In the genomic region with DNA sequence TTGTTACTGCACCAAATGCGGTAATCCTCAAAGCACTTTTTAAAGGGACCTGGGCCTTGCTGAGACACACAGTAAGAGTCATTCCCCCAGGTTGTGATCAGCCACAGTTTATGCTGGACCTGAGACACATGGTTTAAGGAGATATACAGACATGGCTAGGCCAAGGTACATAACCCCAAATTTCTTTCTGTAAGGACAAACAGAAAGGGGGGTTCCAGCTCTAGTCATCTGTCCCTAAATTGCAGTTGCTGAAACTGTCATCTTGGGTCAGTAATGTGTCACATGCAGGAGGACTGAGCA, we compare ENCODE assay signal across 20 mouse cellular contexts.
"Had no signal": no experiment of that assay in that cellular context is flagged by ENCODE, and none has a peak within 500 bp of the region (broad histone marks: within the 10 kb centered on the region; RNA-seq: fewer than 3 reads in every experiment).

No protein-coding gene starts in this region.

- H3K36me3 ChIP-seq: embryonic facial prominence, embryonic 10.5 days; embryonic facial prominence, embryonic 12.5 days; embryonic facial prominence, embryonic 13.5 days; embryonic facial prominence, embryonic 15.5 days; forebrain, embryonic 10.5 days; forebrain, embryonic 12.5 days; forebrain, embryonic 15.5 days had no signal

- H3K9me3 ChIP-seq: embryonic facial prominence, embryonic 10.5 days; embryonic facial prominence, embryonic 12.5 days; embryonic facial prominence, embryonic 13.5 days; embryonic facial prominence, embryonic 15.5 days; forebrain, embryonic 10.5 days; forebrain, embryonic 12.5 days; forebrain, embryonic 13.5 days; forebrain, embryonic 15.5 days had no signal

- H3K4me2 ChIP-seq: embryonic facial prominence, embryonic 12.5 days; embryonic facial prominence, embryonic 13.5 days; embryonic facial prominence, embryonic 15.5 days; forebrain, embryonic 12.5 days; forebrain, embryonic 13.5 days; forebrain, embryonic 15.5 days had no signal

- ATAC-seq: forebrain, embryonic 13.5 days; forebrain, embryonic 14.5 days; forebrain, embryonic 15.5 days; forebrain, embryonic 16.5 days; forebrain, postnatal 0 days had no signal

- H3K9ac ChIP-seq: embryonic facial prominence, embryonic 12.5 days; embryonic facial prominence, embryonic 13.5 days; embryonic facial prominence, embryonic 15.5 days; forebrain, embryonic 12.5 days; forebrain, embryonic 13.5 days; forebrain, embryonic 15.5 days; forebrain, postnatal 0 days had no signal

- H3K4me3 ChIP-seq: embryonic facial prominence, embryonic 10.5 days; embryonic facial prominence, embryonic 12.5 days; embryonic facial prominence, embryonic 13.5 days; embryonic facial prominence, embryonic 15.5 days; erythroblast, embryonic 14.5 days; forebrain, embryonic 10.5 days; forebrain, embryonic 12.5 days; forebrain, embryonic 13.5 days; forebrain, embryonic 15.5 days; heart, adult 2 months had no signal

- DNase-seq: cerebellum, adult 8-10 months; cerebellum, adult 9-10 months; cerebellum, adult 9-11 months; forebrain, postnatal 0 days; gastrocnemius, postnatal 10 days; gastrocnemius, postnatal 14 days; gastrocnemius, postnatal 25 days; heart, adult 11 months; heart, adult 2 months had no signal

- H3K27ac ChIP-seq: embryonic facial prominence, embryonic 10.5 days; embryonic facial prominence, embryonic 12.5 days; embryonic facial prominence, embryonic 13.5 days; embryonic facial prominence, embryonic 15.5 days; forebrain, embryonic 10.5 days; forebrain, embryonic 12.5 days; forebrain, embryonic 13.5 days; forebrain, embryonic 15.5 days; heart, adult 2 months had no signal

- H3K27me3 ChIP-seq: embryonic facial prominence, embryonic 12.5 days; embryonic facial prominence, embryonic 13.5 days; embryonic facial prominence, embryonic 15.5 days; forebrain, embryonic 12.5 days; forebrain, embryonic 13.5 days; forebrain, embryonic 15.5 days had no signal

- H3K4me1 ChIP-seq: embryonic facial prominence, embryonic 10.5 days; embryonic facial prominence, embryonic 12.5 days; embryonic facial prominence, embryonic 13.5 days; forebrain, embryonic 12.5 days; forebrain, embryonic 13.5 days; forebrain, embryonic 15.5 days had no signal
